Mouse (Mus musculus) kidney, adult 2 months (tissue): ENCODE results near the gene Olfr384. TPM values are rescaled to one million over a fixed set of nuclear protein-coding genes. Genes with fewer than 3 reads are reported as not detected.
"Not testable (repeated sequence)": the region's sequence is repeated elsewhere in the genome, so short reads cannot be mapped to it uniquely, and the experiment has no call there.

Experiments used
- DNase-seq: peaks from one replicate; pipeline ENCODE4 v3.0.0; 2021
- H3K27ac ChIP-seq: fragments of 200-500 bp; 2 replicates; pipeline ENCODE4 v1.5.1; 2012; ENCODE audit warnings: low read depth, low read length, control low read depth, inconsistent platforms; ENCODE audit not compliant: insufficient read depth
- H3K27me3 ChIP-seq: fragments of 200-500 bp; replicated peaks from 2 replicates; pipeline ENCODE4 v1.6.1; 2012; ENCODE audit warnings: mild to moderate bottlenecking, moderate library complexity, low read length, inconsistent platforms; ENCODE audit not compliant: control insufficient read depth, insufficient read depth
- H3K36me3 ChIP-seq: fragments of 200-500 bp; 2 replicates; pipeline ENCODE4 v1.6.1; 2012; ENCODE audit warnings: mild to moderate bottlenecking, moderate library complexity, low read length, inconsistent platforms; ENCODE audit not compliant: control insufficient read depth, insufficient read depth
- H3K4me1 ChIP-seq: fragments of 200-500 bp; 2 replicates; pipeline ENCODE4 v1.6.1; 2011; ENCODE audit warnings: low read length; ENCODE audit not compliant: control insufficient read depth, insufficient read depth
- H3K4me3 ChIP-seq: fragments of 200-500 bp; 2 replicates; pipeline ENCODE4 v1.5.1; 2011; ENCODE audit warnings: mild to moderate bottlenecking, low read depth, low read length, control low read depth; ENCODE audit not compliant: insufficient read depth
- CTCF ChIP-seq: fragments of 200-500 bp; conservative IDR thresholded peaks from 2 replicates; pipeline ENCODE4 v1.5.1; 2011; ENCODE audit warnings: low read depth, mild to moderate bottlenecking, control low read depth, low read length, moderate library complexity, mixed read lengths; ENCODE audit not compliant: insufficient read depth, insufficient read length
- POLR2A ChIP-seq: fragments of 200-500 bp; IDR thresholded peaks from one replicate; pipeline ENCODE4 v1.6.1; 2011; ENCODE audit warnings: low read depth, low read length, control low read depth
- WGBS: fragments of 180-500 bp; shearing (Covaris S2); methylation state at CpG from one replicate; pipeline ENCODE4 v1.1.7; 2018; 5-methylcytosine and 5-hydroxymethylcytosine counted together
- polyA plus RNA-seq: library from polyadenylated mRNA; depleted of rRNA; stranded (reverse); fragments of >200 nt; gene quantifications from 2 replicates; pipeline ENCODE4 v1.2.3, GENCODE M21; 2012; rRNA removed

The Olfr384 gene
- not detected in 2 replicates for polyA plus RNA-seq

- no peak for DNase-seq
- Histone ChIP-seq H3K4me1 (no peaks in the 10 kb centered on the region), H3K27ac (no peak within 1 kb of the TSS), H3K4me3 (no peak within 1 kb of the TSS), H3K27me3 (no peaks in the 10 kb centered on the region), H3K36me3 (no peaks in the 10 kb centered on the region)
- TF ChIP-seq POLR2A (no peak), CTCF (no peak)
These were observed at the start of gene Olfr384 for GRCm38 (mm10) chr11:73598294-73598693. TSS of gene Olfr384 (plus strand) at chr11:73598594.

- no peak for DNase-seq
- Histone ChIP-seq H3K27me3 (no peaks in the 10 kb centered on the region), H3K36me3 (no peaks in the 10 kb centered on the region), H3K4me1 (no peaks in the 10 kb centered on the region), H3K4me3 (no peak overlapping the region), H3K27ac (no peak overlapping the region)
- TF ChIP-seq CTCF: no peak
- TF ChIP-seq POLR2A: no peak
These were observed 18.5 kb upstream of the Olfr384 start for GRCm38 (mm10) chr11:73579871-73580270.

- not testable (repeated sequence) for H3K36me3 ChIP-seq, H3K4me3 ChIP-seq, H3K27ac ChIP-seq, DNase-seq, H3K27me3 ChIP-seq, H3K4me1 ChIP-seq
- WGBS: 70% methylated on average over 1 of the region's 1 CpGs
These were observed 15.2 kb upstream of the Olfr384 start for GRCm38 (mm10) chr11:73583188-73583587.

DNA sequence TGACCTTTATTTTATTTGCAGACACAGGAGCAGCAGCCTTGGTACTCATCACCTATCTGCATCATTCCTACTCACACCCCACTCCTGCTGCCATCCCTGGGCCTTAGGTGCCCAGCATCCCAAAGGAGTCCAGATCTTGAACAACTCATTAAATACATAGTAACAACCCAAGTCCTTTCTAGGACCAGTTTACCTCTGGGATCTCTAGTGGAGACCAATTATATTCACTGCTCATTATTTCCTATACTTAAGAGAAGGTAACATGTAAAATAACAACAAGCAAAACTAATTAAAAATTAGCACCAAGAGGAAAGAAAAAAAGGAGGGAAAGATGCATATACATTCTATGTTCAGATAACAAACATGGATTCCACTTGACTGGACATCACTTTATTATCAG lies 5.5 kb upstream of the Olfr384 start, which contains the start of gene Olfr385:
TSS of gene Olfr385 (minus strand) at position 101 of the 400 bp plus-strand sequence.
- Histone ChIP-seq H3K27me3 (no peaks in the 10 kb centered on the region), H3K4me1 (no peaks in the 10 kb centered on the region), H3K4me3 (no peak within 1 kb of the TSS), H3K36me3 (no peaks in the 10 kb centered on the region), H3K27ac (no peak within 1 kb of the TSS)
- TF ChIP-seq POLR2A (no peak), CTCF (no peak)
- DNase-seq: no peak

Other genes with a start within 250 kb of the Olfr384 start
- gene Olfr20, start 247.8 kb upstream of the Olfr384 start, polyA plus RNA-seq: 0.11 TPM in 1 of 2 replicates, not detected in the other
- gene Olfr376, start 227.3 kb upstream of the Olfr384 start, polyA plus RNA-seq: not detected in 2 replicates
- not detected in 2 replicates for gene Olfr1, start 199.0 kb upstream of the Olfr384 start, polyA plus RNA-seq
- not detected in 2 replicates for gene Olfr378, start 170.1 kb upstream of the Olfr384 start, polyA plus RNA-seq
- not detected in 2 replicates for gene Olfr380, start 141.1 kb upstream of the Olfr384 start, polyA plus RNA-seq
- not detected in 2 replicates for gene Olfr381, start 107.0 kb upstream of the Olfr384 start, polyA plus RNA-seq
- not detected in 2 replicates for gene Olfr382, start 81.4 kb upstream of the Olfr384 start, polyA plus RNA-seq
- gene Olfr385, start 5.6 kb upstream of the Olfr384 start, polyA plus RNA-seq: not detected in 2 replicates
- gene Zfp735, start 90.2 kb downstream of the Olfr384 start, polyA plus RNA-seq: not detected in 2 replicates
- not detected in 2 replicates for gene Olfr389, start 182.1 kb downstream of the Olfr384 start, polyA plus RNA-seq
- gene Olfr390, start 184.4 kb downstream of the Olfr384 start, polyA plus RNA-seq: not detected in 2 replicates
- not detected in 2 replicates for gene Olfr391-ps, start 204.5 kb downstream of the Olfr384 start, polyA plus RNA-seq
- not detected in 2 replicates for gene Olfr392, start 218.5 kb downstream of the Olfr384 start, polyA plus RNA-seq